Mouse (Mus musculus): ENCODE measurements around the gene Ccdc105.

Gene Ccdc105

DNA sequence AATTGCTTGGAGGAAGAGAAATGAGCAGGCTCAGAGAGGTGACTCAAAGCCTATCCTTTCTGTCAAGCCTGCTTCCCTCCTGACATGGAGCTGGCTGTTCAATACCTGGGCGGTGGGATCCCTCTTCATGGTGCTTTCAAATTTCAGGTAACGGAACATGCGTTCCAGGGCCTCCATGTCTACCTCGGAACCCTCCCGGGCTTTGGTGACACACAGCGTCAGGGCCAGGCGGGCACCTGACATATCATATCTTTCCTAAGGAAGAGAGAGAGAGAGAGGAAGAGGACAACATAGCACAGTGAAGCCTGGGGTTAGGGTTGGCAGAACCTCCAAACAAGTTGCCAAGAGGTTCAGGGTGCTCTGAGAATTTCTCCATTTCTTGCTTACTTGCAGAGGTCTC, 37.7 kb downstream of the Ccdc105 start:
- no peak for DNase-seq (ENCODE audit: low spot score)

DNA sequence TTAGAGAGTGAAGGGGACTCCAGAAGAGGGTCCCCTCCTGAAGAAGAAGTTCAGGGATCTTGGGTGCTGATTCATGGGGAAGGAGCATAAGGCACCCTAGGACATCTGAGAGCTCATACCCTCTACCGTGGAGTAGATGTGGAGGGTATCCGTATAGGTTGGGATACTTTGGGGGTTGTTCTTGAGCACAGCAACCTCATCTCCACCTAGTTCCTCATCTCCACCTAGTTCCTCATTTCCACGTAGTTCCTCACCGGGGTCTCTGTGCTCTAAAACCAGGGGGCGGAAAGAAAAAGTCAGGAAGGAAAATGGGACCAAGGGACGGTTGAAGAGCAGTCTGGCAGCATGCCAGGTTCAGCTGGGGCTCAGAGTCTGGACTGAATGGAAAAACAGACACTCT, 38.7 kb downstream of the Ccdc105 start:
- DNase-seq (ENCODE audit: low spot score) = no peak

DNA sequence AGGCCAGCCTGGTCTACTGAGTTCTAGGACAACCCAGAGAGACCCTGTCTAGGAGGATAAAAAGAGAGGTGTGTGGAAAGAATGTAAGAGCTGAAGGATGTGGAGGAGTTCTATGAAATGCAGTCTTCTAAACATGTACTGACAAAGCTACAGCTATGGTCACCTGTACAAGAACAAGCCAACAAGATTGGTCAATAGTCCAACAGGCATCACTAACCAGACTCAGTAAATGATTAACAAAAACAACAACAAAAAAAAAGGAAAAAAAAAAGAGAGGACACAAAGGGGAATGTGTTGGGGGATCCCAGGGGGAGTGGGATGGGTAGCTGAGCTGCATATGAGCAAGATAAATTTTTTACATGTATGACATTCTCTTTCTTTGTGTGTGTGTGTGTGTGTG, 42.2 kb downstream of the Ccdc105 start:
- DNase-seq (ENCODE audit: low spot score) = no peak

DNA sequence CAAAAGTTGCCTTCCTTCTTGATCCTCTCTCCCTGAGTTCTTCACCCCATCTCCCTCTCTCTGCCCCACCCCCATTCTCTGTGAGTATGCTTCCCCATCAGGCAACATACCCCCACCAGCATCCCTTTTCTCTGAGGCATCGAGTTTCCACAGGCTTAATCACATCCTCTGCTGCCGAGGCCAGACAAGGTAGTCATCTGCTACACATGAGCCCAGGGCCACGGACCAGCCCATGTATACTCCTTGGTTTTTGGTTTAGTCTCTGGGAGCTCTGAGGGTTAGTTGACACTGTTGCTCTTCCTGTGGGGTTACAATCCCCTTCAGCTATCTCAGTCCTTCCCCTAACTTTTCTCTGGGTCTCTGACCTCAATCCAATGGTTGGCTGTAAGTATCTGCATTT, 52.0 kb downstream of the Ccdc105 start:
- DNase-seq (ENCODE audit: low spot score) = no peak
